Mouse (Mus musculus) bone marrow macrophage, adult 2 months (primary cell): Measurements from ENCODE around the gene Telo2. TPM values are rescaled to one million over a fixed set of nuclear protein-coding genes. Genes with fewer than 3 reads are reported as not detected.

Source experiments
- H3K27ac ChIP-seq: 2 replicates; pipeline ENCODE4 v1.5.1; 2012; ENCODE audit warnings: low read depth, low read length; ENCODE audit not compliant: insufficient read depth
- H3K4me1 ChIP-seq: 2 replicates; pipeline ENCODE4 v1.6.1; 2012; ENCODE audit warnings: low read length; ENCODE audit not compliant: control insufficient read depth, insufficient read depth
- H3K4me3 ChIP-seq: 2 replicates; pipeline ENCODE4 v1.5.1; 2012; ENCODE audit warnings: mild to moderate bottlenecking, low read length, moderate library complexity; ENCODE audit not compliant: insufficient read depth
- CTCF ChIP-seq: IDR thresholded peaks from 2 replicates; pipeline ENCODE4 v1.5.1; 2012; ENCODE audit warnings: low read depth, mild to moderate bottlenecking, low read length, moderate library complexity
- POLR2A ChIP-seq: IDR thresholded peaks from 2 replicates; pipeline ENCODE4 v1.6.1; 2012; ENCODE audit warnings: mild to moderate bottlenecking, low read depth, low read length, borderline replicate concordance
- polyA plus RNA-seq: library from polyadenylated mRNA; stranded (reverse); fragments of >200 nt; gene quantifications from 2 replicates; pipeline ENCODE4 v1.2.4, GENCODE M21; 2012; ENCODE audit not compliant: missing spikeins, insufficient read depth, insufficient read length

Gene Telo2
- polyA plus RNA-seq, result 8.3 and 9.5 TPM in 2 replicates

DNA sequence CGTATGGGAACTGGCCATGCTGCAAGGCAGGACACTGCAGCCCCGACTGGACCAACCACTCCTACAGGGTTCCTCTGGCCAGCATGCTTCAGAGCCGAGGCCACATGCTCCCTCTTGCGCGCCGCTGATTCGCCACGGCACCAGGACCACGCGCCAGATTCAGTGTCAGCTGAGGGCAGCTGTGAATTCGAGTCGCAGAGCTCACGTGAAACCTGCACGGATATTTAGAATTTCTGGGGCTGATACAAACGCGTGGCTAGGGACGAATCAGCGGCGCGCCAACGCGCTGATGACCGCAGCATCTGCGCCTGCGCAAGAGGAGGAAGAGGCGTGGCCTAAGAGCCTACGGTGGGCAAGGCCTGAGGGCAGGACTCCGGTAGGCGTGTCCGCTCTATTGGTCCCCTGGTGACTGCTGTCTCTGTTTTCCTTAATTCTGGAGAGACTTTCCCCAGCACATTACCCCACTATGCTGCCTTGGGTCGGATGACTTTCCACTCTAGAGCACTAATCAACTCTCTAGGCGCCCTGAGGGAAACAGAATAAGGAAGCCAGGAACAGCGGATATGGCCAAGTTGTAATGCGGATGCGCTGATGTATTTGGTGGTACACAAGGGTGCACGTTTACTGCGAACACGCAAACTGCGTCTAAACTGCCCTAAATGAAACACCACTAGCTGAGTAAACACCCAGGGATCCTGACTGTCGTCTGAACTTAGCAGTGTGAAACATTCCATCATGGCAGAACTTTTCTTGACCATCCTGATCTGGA lies at the start of gene Telo2:
Gene Telo2, minus strand, starts transcription at position 304 of the 769 bp plus-strand sequence.
- peak within 1 kb of the TSS; percentile 87 for H3K27ac ChIP-seq
- H3K4me3 ChIP-seq, result peak within 1 kb of the TSS; percentile 65
- H3K4me1 ChIP-seq, result peaks cover 36% of the 10 kb centered on the region
- TF ChIP-seq POLR2A (no peak), CTCF (no peak)

DNA sequence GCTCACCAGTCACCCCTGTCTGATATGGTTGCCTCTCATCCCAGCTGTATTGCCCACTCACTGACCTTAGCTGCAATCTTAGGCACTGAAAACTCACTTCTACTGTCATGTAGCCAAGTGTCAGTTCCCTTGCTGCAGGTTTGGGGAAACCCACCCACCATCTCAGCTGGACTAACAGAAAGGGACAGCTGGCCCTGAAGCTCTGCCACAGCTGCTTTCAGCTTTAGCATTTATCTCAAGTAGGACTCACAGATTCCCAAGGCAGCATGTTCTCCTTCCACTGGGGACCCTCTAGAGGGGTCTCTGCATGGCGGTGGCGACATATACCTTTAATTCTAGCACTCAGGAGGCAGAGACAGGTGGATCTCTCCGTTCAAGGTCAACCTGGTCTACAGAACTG lies 49.0 kb upstream of the Telo2 start:
- no peak for TF ChIP-seq POLR2A
- no peak for TF ChIP-seq CTCF
- Histone ChIP-seq H3K4me1 (no peaks in the 10 kb centered on the region), H3K4me3 (no peak overlapping the region), H3K27ac (no peak overlapping the region)

- Histone ChIP-seq H3K4me1 (no peaks in the 10 kb centered on the region), H3K4me3 (no peak overlapping the region), H3K27ac (no peak overlapping the region)
- no peak for TF ChIP-seq POLR2A
- TF ChIP-seq CTCF, result no peak
These were observed 47.6 kb upstream of the Telo2 start for GRCm38 (mm10) chr17:25163387-25163786.

DNA sequence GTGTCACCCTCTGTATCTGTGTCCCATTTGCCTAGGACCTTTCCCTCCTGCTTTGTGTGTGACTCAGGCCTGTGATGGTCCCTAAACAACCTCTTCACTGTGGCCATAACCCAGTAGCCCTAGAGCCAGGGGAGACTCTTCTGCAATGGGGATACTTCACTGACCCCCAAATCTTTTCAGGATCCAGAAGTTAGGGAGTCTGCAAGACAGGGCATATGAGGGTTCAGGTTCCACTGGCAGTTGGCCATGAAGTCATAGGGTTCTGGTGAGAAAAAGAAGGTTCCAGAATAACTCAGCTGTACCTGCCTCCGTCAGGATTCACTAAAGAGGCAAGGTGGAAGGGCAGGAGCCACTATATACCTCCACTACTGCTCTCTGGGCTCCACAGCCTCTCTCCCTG lies 46.4 kb upstream of the Telo2 start, which contains the start of gene Ccdc154:
Gene Ccdc154, plus strand, starts transcription at position 301 of the 400 bp plus-strand sequence.
- H3K4me3 ChIP-seq, result no peak within 1 kb of the TSS

DNA sequence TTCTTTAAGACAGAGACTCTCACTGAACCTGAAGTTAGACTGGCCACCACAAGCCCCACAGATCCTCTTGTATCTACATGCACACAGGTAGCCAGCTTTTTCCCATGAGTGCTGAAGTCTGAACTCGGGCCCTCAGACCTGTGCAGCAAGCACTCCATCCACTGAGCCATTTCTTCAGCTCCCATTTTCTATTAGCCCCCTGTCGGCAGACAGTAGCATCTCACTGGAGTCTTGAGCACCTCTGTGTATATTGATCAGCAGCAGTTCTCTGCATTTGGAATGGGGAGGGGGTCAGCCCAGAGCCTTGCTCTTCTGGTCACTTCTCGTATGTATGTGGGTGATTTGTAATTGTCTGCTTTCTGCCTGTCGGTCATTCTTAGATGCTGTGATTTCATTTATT lies 24.2 kb upstream of the Telo2 start:
- TF ChIP-seq CTCF (no peak), POLR2A (no peak)
- H3K4me1 ChIP-seq, result peaks cover 54% of the 10 kb centered on the region
- H3K4me3 ChIP-seq, result peak overlapping the region; percentile 9; the same call in 1 of the 2 replicates
- peak overlapping the region; percentile 20; the same call in 1 of the 2 replicates for H3K27ac ChIP-seq

More for the DNA sequence above, 46.4 kb upstream of the Telo2 start, which contains the start of gene Ccdc154:
- no peak for TF ChIP-seq CTCF
- TF ChIP-seq POLR2A, result no peak
- H3K27ac ChIP-seq, result no peak within 1 kb of the TSS
- H3K4me1 ChIP-seq, result no peaks in the 10 kb centered on the region

DNA sequence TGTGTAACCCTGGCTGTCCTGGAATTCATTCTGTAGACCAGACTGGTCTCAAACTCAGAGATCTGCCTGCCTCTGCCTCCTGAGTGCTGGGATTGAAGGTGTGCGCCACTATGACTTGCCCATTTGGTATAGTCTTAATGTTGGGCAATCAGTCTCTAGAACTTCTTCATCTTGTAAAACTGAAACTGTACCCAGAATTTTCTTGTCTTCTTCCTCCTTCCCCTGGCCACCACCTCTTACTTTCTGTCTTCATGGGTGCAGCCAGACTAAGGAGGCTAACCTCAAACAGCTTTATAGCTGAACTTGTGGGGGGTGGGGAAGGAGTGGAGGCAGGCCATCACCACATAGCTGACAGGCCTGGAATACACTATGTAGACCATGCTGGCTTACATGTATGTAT lies 23.0 kb upstream of the Telo2 start:
- Histone ChIP-seq H3K4me1 (peaks cover 54% of the 10 kb centered on the region), H3K27ac (peak overlapping the region; percentile 52), H3K4me3 (peak overlapping the region; percentile 22; the same call in 1 of the 2 replicates)
- no peak for TF ChIP-seq POLR2A
- TF ChIP-seq CTCF, result no peak

GRCm38 (mm10) chr17:25135622-25136021 lies 19.9 kb upstream of the Telo2 start:
- Histone ChIP-seq H3K4me1 (peaks cover 32% of the 10 kb centered on the region), H3K4me3 (peak overlapping the region; percentile 70), H3K27ac (peak overlapping the region; percentile 86)
- TF ChIP-seq POLR2A, result no peak
- TF ChIP-seq CTCF, result no peak

DNA sequence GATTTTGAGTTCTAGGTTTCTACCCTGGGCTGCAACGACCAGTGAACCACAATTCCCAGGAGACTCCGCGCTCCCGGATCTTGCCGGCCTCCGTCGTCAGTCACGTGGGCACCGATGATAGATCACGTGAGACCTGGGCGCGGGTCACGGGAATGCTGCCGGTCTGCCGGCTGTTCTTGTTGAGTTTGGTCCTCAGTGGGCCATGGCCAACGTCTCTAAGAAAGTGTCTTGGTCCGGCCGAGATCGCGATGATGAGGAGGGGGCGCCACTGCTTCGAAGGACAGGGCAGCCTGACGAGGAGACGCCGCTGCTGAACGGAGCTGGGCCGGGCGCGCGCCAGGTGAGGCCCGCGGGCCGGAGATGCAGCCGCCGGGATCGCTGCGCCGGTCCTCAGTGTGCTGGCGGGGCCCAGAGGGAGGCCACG lies 17.5 kb upstream of the Telo2 start, which contains the start of gene Clcn7:
Gene Clcn7, plus strand, starts transcription at position 117 of the 424 bp plus-strand sequence.
- peak within 1 kb of the TSS; percentile 88 for H3K27ac ChIP-seq

DNA sequence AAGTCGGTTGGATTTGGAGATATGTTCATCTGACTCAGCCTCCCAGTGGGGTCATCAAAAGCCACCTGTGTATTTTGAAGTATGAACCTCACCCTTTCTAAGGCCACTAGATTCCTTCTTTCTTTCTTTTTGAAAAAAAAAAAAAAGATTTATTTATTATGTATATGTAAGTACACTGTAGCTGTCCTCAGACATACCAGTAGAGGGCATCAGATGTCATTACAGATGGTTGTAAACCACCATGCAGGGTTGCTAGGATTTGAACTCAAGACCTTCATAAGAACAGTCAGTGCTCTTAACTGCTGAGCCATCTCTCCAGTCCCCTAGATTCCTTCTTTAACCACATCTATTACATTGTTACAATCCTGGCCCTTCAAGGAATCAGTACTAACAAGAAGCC lies 14.3 kb upstream of the Telo2 start:
- Histone ChIP-seq H3K4me3 (no peak overlapping the region), H3K4me1 (peaks cover 9% of the 10 kb centered on the region), H3K27ac (no peak overlapping the region)
- TF ChIP-seq POLR2A, result no peak
- TF ChIP-seq CTCF, result no peak

More for the DNA sequence above, 17.5 kb upstream of the Telo2 start, which contains the start of gene Clcn7:
- Histone ChIP-seq H3K4me1 (peaks cover 24% of the 10 kb centered on the region), H3K4me3 (peak within 1 kb of the TSS; percentile 98)
- TF ChIP-seq CTCF (no peak), POLR2A (no peak)

DNA sequence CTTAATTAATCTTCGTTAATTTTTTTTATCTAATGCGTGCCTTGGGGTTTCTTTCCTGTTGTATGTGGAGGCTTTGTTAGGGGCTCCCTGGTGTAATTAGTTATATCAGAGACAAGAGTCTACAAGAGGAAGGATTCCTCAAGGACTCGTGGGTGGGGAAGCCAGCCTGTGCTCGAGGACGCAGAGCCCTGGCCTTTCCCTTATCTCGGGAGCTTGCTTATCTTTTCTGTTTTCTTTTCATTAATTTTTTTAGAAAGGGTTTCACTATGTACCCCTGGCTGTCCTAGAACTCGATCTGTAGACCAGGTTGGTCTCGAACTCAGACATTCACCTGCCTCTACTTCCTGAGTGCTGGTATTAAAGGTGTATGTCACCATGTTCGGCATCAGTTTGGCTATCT lies 11.9 kb upstream of the Telo2 start:
- Histone ChIP-seq H3K4me1 (peaks cover 5% of the 10 kb centered on the region), H3K4me3 (no peak overlapping the region), H3K27ac (no peak overlapping the region)
- TF ChIP-seq POLR2A, result no peak
- no peak for TF ChIP-seq CTCF
